Mouse (Mus musculus) spleen, adult 2 months (tissue): ENCODE measurements around the gene Pdlim3. TPM values are rescaled to one million over a fixed set of nuclear protein-coding genes. Genes with fewer than 3 reads are reported as not detected.

Source experiments
- DNase-seq, 2 experiments: peaks; one replicate each; pipeline versions ENCODE4 v3.0.0 to v3.0.0-alpha.2; 2012 to 2021; ENCODE audit warnings: low spot score in 2 of 2, low read depth in 1 of 2
- H3K27ac ChIP-seq: fragments of 200-500 bp; 2 replicates; pipeline ENCODE4 v1.5.1; 2012; ENCODE audit warnings: low read length, inconsistent platforms; ENCODE audit not compliant: insufficient read depth
- H3K27me3 ChIP-seq: fragments of 200-500 bp; 2 replicates; pipeline ENCODE4 v1.6.1; 2012; ENCODE audit warnings: mild to moderate bottlenecking, moderate library complexity, low read length, inconsistent platforms; ENCODE audit not compliant: control insufficient read depth, insufficient read depth
- H3K36me3 ChIP-seq: fragments of 200-500 bp; 2 replicates; pipeline ENCODE4 v1.6.1; 2012; ENCODE audit warnings: mild to moderate bottlenecking, low read length, inconsistent platforms; ENCODE audit not compliant: control insufficient read depth, insufficient read depth
- H3K4me1 ChIP-seq: fragments of 200-500 bp; 2 replicates; pipeline ENCODE4 v1.6.1; 2011; ENCODE audit warnings: inconsistent platforms; ENCODE audit not compliant: control insufficient read depth, insufficient read depth, insufficient read length
- H3K4me3 ChIP-seq: fragments of 200-500 bp; 2 replicates; pipeline ENCODE4 v1.5.1; 2011; ENCODE audit warnings: mild to moderate bottlenecking, inconsistent platforms; ENCODE audit not compliant: insufficient read depth, insufficient read length; ENCODE audit errors: extremely low read depth
- CTCF ChIP-seq: fragments of 200-500 bp; IDR thresholded peaks from 2 replicates; pipeline ENCODE4 v1.5.1; 2011; ENCODE audit warnings: mild to moderate bottlenecking, inconsistent platforms; ENCODE audit not compliant: insufficient read depth, insufficient read length, insufficient replicate concordance; ENCODE audit errors: extremely low read depth
- POLR2A ChIP-seq: fragments of 200-500 bp; IDR thresholded peaks from 2 replicates; pipeline ENCODE4 v1.6.1; 2011; ENCODE audit warnings: low read depth, low read length, inconsistent platforms
- WGBS: fragments of 180-500 bp; shearing (Covaris S2); methylation state at CpG from one replicate; pipeline ENCODE4 v1.1.7; 2018; 5-methylcytosine and 5-hydroxymethylcytosine counted together
- polyA plus RNA-seq: library from polyadenylated mRNA; depleted of rRNA; stranded (reverse); fragments of >200 nt; gene quantifications from 2 replicates; pipeline ENCODE4 v1.2.3, GENCODE M21; 2012

The Pdlim3 gene
- polyA plus RNA-seq, 1 experiment, result 5.8 TPM

- Histone ChIP-seq H3K4me3 (peak overlapping the region; percentile 48; the same call in 1 of the 2 replicates), H3K4me1 (peaks cover 5% of the 10 kb centered on the region), H3K36me3 (no peaks in the 10 kb centered on the region), H3K27ac (peak overlapping the region; percentile 97), H3K27me3 (no peaks in the 10 kb centered on the region)
- peak; percentile 78 to 88 for DNase-seq
- TF ChIP-seq CTCF (no peak), POLR2A (no peak)
- 19% methylated on average over 3 of the region's 3 CpGs for WGBS
Observed at GRCm38 (mm10) chr8:45899783-45900182, 14.5 kb downstream of the Pdlim3 start.

DNA sequence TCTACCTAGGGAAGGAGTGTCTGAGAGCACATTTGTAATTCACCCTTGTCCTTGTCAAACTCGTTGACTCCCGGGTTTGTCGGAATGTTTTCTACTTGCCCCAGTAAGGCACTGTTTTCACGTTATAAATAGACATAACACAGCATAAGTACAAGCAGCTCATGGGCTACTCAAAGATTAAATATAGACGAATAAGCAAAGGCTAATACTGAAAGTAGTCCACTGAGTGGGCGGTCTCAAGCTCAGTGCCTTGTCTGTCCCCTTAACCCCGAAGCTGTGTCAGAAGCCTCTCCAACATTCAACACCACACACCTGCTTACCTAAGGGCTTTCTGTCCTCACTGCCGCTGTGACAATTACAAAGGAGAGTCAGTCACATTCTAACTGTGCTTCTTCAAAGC is 16.4 kb downstream of the Pdlim3 start:
- WGBS, result 83% methylated on average over 8 of the region's 8 CpGs
- peaks cover 5% of the 10 kb centered on the region for H3K4me1 ChIP-seq
- no peak overlapping the region for H3K27ac ChIP-seq
- TF ChIP-seq POLR2A, result no peak
- TF ChIP-seq CTCF, result no peak
- H3K27me3 ChIP-seq, result no peaks in the 10 kb centered on the region
- no peaks in the 10 kb centered on the region for H3K36me3 ChIP-seq
- no peak for DNase-seq
- H3K4me3 ChIP-seq, result no peak overlapping the region

DNA sequence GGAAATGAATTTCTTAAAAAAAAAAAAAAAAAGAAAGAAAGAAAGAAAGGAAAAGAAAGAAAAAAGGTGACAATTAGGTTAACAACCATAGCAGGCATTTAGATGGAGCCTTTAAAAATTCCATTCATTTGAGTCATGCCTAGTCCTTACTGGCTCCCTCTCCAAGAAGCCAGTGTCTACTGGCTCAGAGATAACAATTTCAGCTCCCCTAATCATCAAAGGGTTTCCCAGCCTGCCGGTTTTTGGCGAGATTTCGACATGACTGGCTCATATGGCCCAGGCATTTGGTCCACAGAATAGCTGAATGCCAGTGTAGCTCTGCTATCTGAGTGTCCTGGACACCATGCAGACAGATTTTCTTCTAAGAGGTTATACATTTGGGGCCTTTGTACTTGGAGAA is 18.4 kb downstream of the Pdlim3 start:
- WGBS, result 68% methylated on average over 3 of the region's 3 CpGs
- H3K36me3 ChIP-seq, result no peaks in the 10 kb centered on the region
- no peaks in the 10 kb centered on the region for H3K27me3 ChIP-seq
- no peak for TF ChIP-seq POLR2A
- DNase-seq, result no peak
- H3K4me3 ChIP-seq, result no peak overlapping the region
- H3K27ac ChIP-seq, result no peak overlapping the region
- peaks cover 5% of the 10 kb centered on the region for H3K4me1 ChIP-seq

- Histone ChIP-seq H3K27me3 (no peaks in the 10 kb centered on the region), H3K27ac (no peak overlapping the region), H3K4me3 (no peak overlapping the region), H3K4me1 (peaks cover under 1% of the 10 kb centered on the region; the same call in 1 of the 2 replicates), H3K36me3 (no peaks in the 10 kb centered on the region)
- TF ChIP-seq POLR2A (no peak), CTCF (no peak)
- WGBS, result 77% methylated on average over 7 of the region's 7 CpGs
- no peak for DNase-seq
Observed at GRCm38 (mm10) chr8:45905591-45906250, 20.5 kb downstream of the Pdlim3 start.

GRCm38 (mm10) chr8:45906251-45906619 is 21.0 kb downstream of the Pdlim3 start:
- no peaks in the 10 kb centered on the region; the same call in 1 of the 2 replicates for H3K4me1 ChIP-seq
- DNase-seq, result no peak
- TF ChIP-seq POLR2A, result no peak
- no peak for TF ChIP-seq CTCF
- no peaks in the 10 kb centered on the region for H3K27me3 ChIP-seq
- H3K27ac ChIP-seq, result no peak overlapping the region
- H3K4me3 ChIP-seq, result no peak overlapping the region
- no peaks in the 10 kb centered on the region for H3K36me3 ChIP-seq
- 91% methylated on average over 4 of the region's 4 CpGs for WGBS

- Histone ChIP-seq H3K4me1 (no peaks in the 10 kb centered on the region), H3K27me3 (no peaks in the 10 kb centered on the region), H3K36me3 (no peaks in the 10 kb centered on the region), H3K27ac (no peak overlapping the region), H3K4me3 (no peak overlapping the region)
- WGBS, result 93% methylated on average over 11 of the region's 11 CpGs
- TF ChIP-seq CTCF (no peak), POLR2A (no peak)
- DNase-seq, result no peak
Observed at GRCm38 (mm10) chr8:45913707-45914106, 28.4 kb downstream of the Pdlim3 start.

GRCm38 (mm10) chr8:45916496-45916895 is 31.2 kb downstream of the Pdlim3 start:
- no peak for DNase-seq
- Histone ChIP-seq H3K4me3 (no peak overlapping the region), H3K4me1 (no peaks in the 10 kb centered on the region), H3K36me3 (no peaks in the 10 kb centered on the region), H3K27ac (no peak overlapping the region), H3K27me3 (no peaks in the 10 kb centered on the region)
- 80% methylated on average over 3 of the region's 3 CpGs for WGBS
- no peak for TF ChIP-seq CTCF
- TF ChIP-seq POLR2A, result no peak
